Comparison of ENCODE assay signal across 32 mouse cellular contexts in the genomic region with DNA sequence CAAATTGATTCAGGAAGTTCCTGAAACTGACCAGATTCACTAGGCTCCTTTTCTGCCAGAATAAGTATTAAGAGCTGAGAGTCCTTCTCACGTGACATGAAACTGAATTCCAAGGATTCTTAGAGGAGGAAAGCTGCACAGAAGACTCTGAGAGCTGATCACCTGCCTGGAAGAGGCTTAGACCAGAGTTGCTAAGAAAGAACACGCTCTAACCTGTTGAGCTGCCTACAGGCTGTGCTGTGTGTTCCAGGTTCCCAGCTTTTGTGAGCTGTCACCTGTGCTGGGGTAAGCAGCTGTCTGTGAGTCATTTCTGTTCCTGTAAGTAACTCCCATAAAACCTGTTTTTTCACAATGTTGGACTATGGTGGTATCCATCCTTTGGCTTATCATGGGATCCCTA. TPM values are rescaled to one million over a fixed set of nuclear protein-coding genes. Genes with fewer than 3 reads are reported as not detected.
"Had no signal": no experiment of that assay in that cellular context is flagged by ENCODE, and none has a peak within 500 bp of the region (broad histone marks: within the 10 kb centered on the region; RNA-seq: fewer than 3 reads in every experiment).

No protein-coding gene starts in this region.

- H3K9me3 ChIP-seq: embryonic facial prominence, embryonic 10.5 days; embryonic facial prominence, embryonic 12.5 days; embryonic facial prominence, embryonic 13.5 days; embryonic facial prominence, embryonic 15.5 days; forebrain, embryonic 10.5 days; forebrain, embryonic 12.5 days; forebrain, embryonic 13.5 days; forebrain, embryonic 15.5 days had no signal

- H3K27me3 ChIP-seq: embryonic facial prominence, embryonic 12.5 days; embryonic facial prominence, embryonic 13.5 days; embryonic facial prominence, embryonic 15.5 days; forebrain, embryonic 12.5 days; forebrain, embryonic 13.5 days; forebrain, embryonic 15.5 days had no signal

- H3K4me3 ChIP-seq: embryonic facial prominence, embryonic 10.5 days; embryonic facial prominence, embryonic 12.5 days; embryonic facial prominence, embryonic 13.5 days; embryonic facial prominence, embryonic 15.5 days; erythroblast, embryonic 14.5 days; forebrain, embryonic 10.5 days; forebrain, embryonic 12.5 days; forebrain, embryonic 13.5 days; forebrain, embryonic 15.5 days; gastrocnemius, adult 2 months; heart, adult 2 months had no signal

- H3K4me1 ChIP-seq: embryonic facial prominence, embryonic 12.5 days had no signal

- DNase-seq: cerebellum, adult 8-10 months; cerebellum, adult 9-10 months; cerebellum, adult 9-11 months; cerebellum, postnatal 10 days; cerebellum, postnatal 14 days; cerebellum, postnatal 36 days; embryo, embryonic 11 days; forebrain, postnatal 0 days; gastrocnemius, adult 2 months; gastrocnemius, postnatal 10 days; gastrocnemius, postnatal 14 days; gastrocnemius, postnatal 25 days; gastrocnemius, postnatal 36 days; heart, adult 11 months; heart, adult 18-20 months; heart, adult 2 months had no signal

- H3K4me2 ChIP-seq: embryonic facial prominence, embryonic 12.5 days; embryonic facial prominence, embryonic 13.5 days; embryonic facial prominence, embryonic 15.5 days; forebrain, embryonic 12.5 days; forebrain, embryonic 13.5 days; forebrain, embryonic 15.5 days had no signal

- H3K27ac ChIP-seq: embryonic facial prominence, embryonic 10.5 days; embryonic facial prominence, embryonic 12.5 days; embryonic facial prominence, embryonic 13.5 days; embryonic facial prominence, embryonic 15.5 days; forebrain, embryonic 10.5 days; forebrain, embryonic 12.5 days; forebrain, embryonic 13.5 days; forebrain, embryonic 15.5 days; gastrocnemius, adult 2 months; heart, adult 2 months had no signal

- ATAC-seq: forebrain, embryonic 13.5 days; forebrain, embryonic 14.5 days; forebrain, embryonic 15.5 days; forebrain, embryonic 16.5 days; forebrain, postnatal 0 days had no signal

- H3K9ac ChIP-seq: embryonic facial prominence, embryonic 12.5 days; embryonic facial prominence, embryonic 13.5 days; embryonic facial prominence, embryonic 15.5 days; forebrain, embryonic 12.5 days; forebrain, embryonic 13.5 days; forebrain, embryonic 15.5 days; forebrain, postnatal 0 days had no signal

RNA-seq across cellular contexts. Expression of a gene that starts 40.9 kb away (rescaled TPM):
- polyA plus RNA-seq: cortical plate, adult 2 months; embryonic facial prominence, embryonic 10.5 days; embryonic facial prominence, embryonic 11.5 days; embryonic facial prominence, embryonic 12.5 days; embryonic facial prominence, embryonic 13.5 days; embryonic facial prominence, embryonic 14.5 days; embryonic facial prominence, embryonic 15.5 days; erythroblast, embryonic 14.5 days; forebrain, embryonic 10.5 days; forebrain, embryonic 11.5 days; forebrain, embryonic 12.5 days; forebrain, embryonic 13.5 days; forebrain, embryonic 14.5 days; forebrain, embryonic 15.5 days; forebrain, embryonic 16.5 days; forebrain, postnatal 0 days; gonadal fat pad, adult 2 months; heart, adult 2 months had no signal
